Mouse (Mus musculus): ENCODE measurements around the gene Riiad1. TPM values are rescaled to one million over a fixed set of nuclear protein-coding genes. Genes with fewer than 3 reads are reported as not detected.

The Riiad1 gene
- polyA plus RNA-seq (2016; fragmentation: Nextera tagmentation; extraction: Ambion mirVana): 5.8 and 6.6 TPM in 2 replicates

DNA sequence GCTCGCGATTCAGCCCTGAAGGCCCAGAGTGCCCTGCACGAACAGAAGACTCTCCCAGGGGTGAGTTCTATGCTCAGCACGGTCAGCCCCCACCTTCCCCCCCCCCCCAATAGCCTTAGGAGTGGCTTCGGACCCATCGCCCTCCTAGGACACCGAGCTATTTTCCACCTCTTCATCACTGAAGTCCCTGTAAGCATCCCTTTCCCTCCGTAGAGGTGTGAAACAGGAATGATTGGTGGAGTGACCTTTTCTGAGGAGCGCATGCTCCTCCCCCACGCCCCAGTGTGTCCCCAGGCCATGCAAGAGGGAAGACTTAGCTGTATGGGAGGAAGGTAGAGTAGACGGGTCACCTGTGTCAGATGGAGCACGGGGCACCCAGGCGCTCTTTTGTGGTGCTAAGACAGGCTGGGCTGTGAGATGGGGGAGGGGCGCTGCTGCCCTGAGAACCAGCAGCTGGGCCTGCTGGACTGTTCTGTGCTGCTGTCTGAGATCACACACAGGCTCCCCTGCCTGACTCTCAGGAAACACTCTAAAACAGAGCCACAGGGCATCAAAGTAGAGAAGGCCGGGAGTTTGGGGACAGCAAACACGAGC, at the start of gene Riiad1:
Riiad1 (minus strand) TSS at position 51 of the 594 bp plus-strand sequence.
- 9% methylated on average over 16 of the region's 16 CpGs for WGBS
- no peak for DNase-seq (ENCODE audit: low spot score)
- H3K36me3 ChIP-seq: no peaks in the 10 kb centered on the region
- no peak within 1 kb of the TSS for H3K27ac ChIP-seq
- H3K9me3 ChIP-seq: no peaks in the 10 kb centered on the region
- peaks cover 47% of the 10 kb centered on the region for H3K27me3 ChIP-seq (ENCODE audit: insufficient read depth, poor library complexity, severe bottlenecking)
- peaks cover 63% of the 10 kb centered on the region for H3K4me1 ChIP-seq
- peak within 1 kb of the TSS; percentile 43 for H3K4me3 ChIP-seq

DNA sequence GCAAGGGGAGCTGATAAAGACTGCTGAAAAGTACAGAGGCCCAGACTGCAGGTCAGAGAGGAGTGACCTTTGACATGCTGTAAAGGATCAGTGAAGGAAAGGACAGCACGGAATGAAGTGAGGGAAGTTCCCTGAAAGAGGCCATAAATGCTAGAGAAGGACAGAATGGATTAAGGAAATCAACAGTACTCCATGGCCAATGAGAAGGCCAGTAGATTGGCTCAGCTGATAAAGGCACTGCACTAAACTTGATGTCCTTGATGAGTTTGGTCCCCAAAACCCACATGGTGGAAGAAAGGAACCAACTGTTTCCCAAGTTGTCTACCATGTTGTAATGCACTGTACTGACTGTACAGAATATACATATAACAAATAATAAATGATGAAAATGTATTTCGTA, 46.6 kb upstream of the Riiad1 start:
- H3K27ac ChIP-seq: no peak overlapping the region
- H3K4me3 ChIP-seq: no peak overlapping the region
- no peaks in the 10 kb centered on the region for H3K4me1 ChIP-seq
- no peaks in the 10 kb centered on the region for H3K9me3 ChIP-seq
- 73% methylated on average over 2 of the region's 2 CpGs for WGBS
- H3K27me3 ChIP-seq (ENCODE audit: insufficient read depth, poor library complexity, severe bottlenecking): no peaks in the 10 kb centered on the region
- H3K36me3 ChIP-seq: peaks cover 30% of the 10 kb centered on the region
- DNase-seq (ENCODE audit: low spot score): no peak

DNA sequence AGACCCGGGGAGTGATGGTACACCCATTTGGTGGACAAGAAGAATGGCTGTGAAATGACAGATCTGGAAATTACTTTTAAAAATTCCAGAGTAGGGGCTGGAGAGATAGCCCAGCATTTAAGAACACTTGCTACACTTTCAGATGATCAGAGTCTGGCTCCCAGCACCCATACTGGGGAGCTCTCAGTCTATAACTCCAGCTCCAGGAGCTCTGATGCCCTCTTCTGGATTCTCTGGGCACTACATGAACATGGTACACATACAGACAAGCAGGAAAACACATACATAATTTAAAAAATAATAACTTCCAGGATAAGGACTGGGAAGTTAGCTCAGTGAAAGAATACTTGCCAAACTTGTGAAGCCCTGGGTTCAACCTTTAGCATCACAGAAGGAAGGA, 26.5 kb upstream of the Riiad1 start:
- H3K27ac ChIP-seq: no peak overlapping the region
- no peaks in the 10 kb centered on the region for H3K27me3 ChIP-seq (ENCODE audit: insufficient read depth, poor library complexity, severe bottlenecking)
- H3K4me3 ChIP-seq: no peak overlapping the region
- DNase-seq (ENCODE audit: low spot score): no peak
- H3K36me3 ChIP-seq: peaks cover 48% of the 10 kb centered on the region
- no peaks in the 10 kb centered on the region for H3K9me3 ChIP-seq
- H3K4me1 ChIP-seq: no peaks in the 10 kb centered on the region
- 98% methylated on average over 1 of the region's 1 CpGs for WGBS

DNA sequence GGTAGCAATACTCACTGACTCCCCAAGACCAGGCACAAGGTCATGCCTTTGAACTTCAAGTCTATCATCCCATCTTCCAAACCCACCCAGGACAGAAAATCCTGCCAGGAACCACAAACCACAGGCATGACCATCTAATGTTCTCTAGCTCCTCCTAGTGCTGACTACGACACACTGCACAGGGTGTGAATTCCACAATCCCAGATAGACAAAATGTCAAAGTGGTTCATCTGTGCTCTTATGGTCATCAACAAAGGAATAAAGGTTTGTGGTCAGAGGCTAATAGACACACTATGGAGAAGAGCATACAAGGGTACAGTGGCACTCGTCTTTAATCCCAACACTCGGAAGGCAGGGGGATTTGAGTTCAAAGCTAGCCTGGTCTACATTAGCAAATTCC, 22.1 kb upstream of the Riiad1 start:
- no peak for DNase-seq (ENCODE audit: low spot score)
- 78% methylated on average over 3 of the region's 3 CpGs for WGBS
- Histone ChIP-seq H3K36me3 (peaks cover 47% of the 10 kb centered on the region), H3K4me1 (no peaks in the 10 kb centered on the region), H3K27me3 (ENCODE audit: insufficient read depth, poor library complexity, severe bottlenecking) (no peaks in the 10 kb centered on the region), H3K27ac (no peak overlapping the region), H3K9me3 (no peaks in the 10 kb centered on the region), H3K4me3 (no peak overlapping the region)

- DNase-seq (ENCODE audit: low spot score): no peak
- Histone ChIP-seq H3K4me1 (no peaks in the 10 kb centered on the region), H3K27me3 (ENCODE audit: insufficient read depth, poor library complexity, severe bottlenecking) (no peaks in the 10 kb centered on the region), H3K27ac (no peak overlapping the region), H3K4me3 (no peak overlapping the region), H3K9me3 (no peaks in the 10 kb centered on the region), H3K36me3 (peaks cover 47% of the 10 kb centered on the region)
- WGBS: 79% methylated on average over 4 of the region's 4 CpGs
Observed at GRCm38 (mm10) chr3:94497162-94497561, 17.0 kb upstream of the Riiad1 start.

GRCm38 (mm10) chr3:94487581-94487980, 7.4 kb upstream of the Riiad1 start:
- Histone ChIP-seq H3K36me3 (no peaks in the 10 kb centered on the region; the same call in 1 of the 2 replicates), H3K9me3 (no peaks in the 10 kb centered on the region), H3K27ac (no peak overlapping the region), H3K4me1 (peaks cover 32% of the 10 kb centered on the region), H3K4me3 (no peak overlapping the region), H3K27me3 (ENCODE audit: insufficient read depth, poor library complexity, severe bottlenecking) (0 out of 2 replicates have a peak, but pooled peaks cover 8% of the 10 kb centered on the region)
- WGBS: 68% methylated on average over 6 of the region's 6 CpGs
- no peak for DNase-seq (ENCODE audit: low spot score)

DNA sequence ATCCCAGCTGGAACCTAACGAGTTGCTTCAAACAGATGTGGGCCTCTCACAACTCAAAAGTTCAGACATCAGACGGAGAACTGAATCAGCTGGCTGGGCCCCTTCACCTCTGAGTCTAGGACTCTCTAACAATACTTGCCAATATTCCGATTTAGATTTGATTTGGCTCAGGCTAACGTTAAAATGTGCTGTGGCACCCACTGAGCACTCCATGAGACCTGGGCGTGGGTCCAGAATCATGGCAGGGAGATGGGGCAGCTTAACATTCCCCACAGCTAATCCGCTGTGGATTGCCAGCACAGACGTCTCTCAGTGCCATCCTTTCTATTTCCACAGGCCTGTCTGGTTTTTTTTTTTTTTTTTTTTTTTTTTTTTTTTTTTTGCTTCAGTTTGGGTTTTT, 5.8 kb upstream of the Riiad1 start:
- Histone ChIP-seq H3K27ac (no peak overlapping the region), H3K4me1 (peaks cover 40% of the 10 kb centered on the region), H3K27me3 (ENCODE audit: insufficient read depth, poor library complexity, severe bottlenecking) (peaks cover 18% of the 10 kb centered on the region), H3K9me3 (no peaks in the 10 kb centered on the region), H3K36me3 (no peaks in the 10 kb centered on the region; the same call in 1 of the 2 replicates), H3K4me3 (no peak overlapping the region)
- no peak for DNase-seq (ENCODE audit: low spot score)
- 79% methylated on average over 7 of the region's 7 CpGs for WGBS

- Histone ChIP-seq H3K4me1 (peaks cover 53% of the 10 kb centered on the region), H3K36me3 (no peaks in the 10 kb centered on the region), H3K27ac (no peak overlapping the region), H3K4me3 (no peak overlapping the region), H3K27me3 (ENCODE audit: insufficient read depth, poor library complexity, severe bottlenecking) (peaks cover 38% of the 10 kb centered on the region), H3K9me3 (no peaks in the 10 kb centered on the region)
- DNase-seq (ENCODE audit: low spot score): no peak
- 26% methylated on average over 20 of the region's 20 CpGs for WGBS
Observed at GRCm38 (mm10) chr3:94483790-94484439, 3.8 kb upstream of the Riiad1 start.

- no peak for DNase-seq (ENCODE audit: low spot score)
- whole genome bisulfite sequencing: 81% methylated on average over 17 of the region's 17 CpGs
- H3K4me1 ChIP-seq: peaks cover 60% of the 10 kb centered on the region
Observed at GRCm38 (mm10) chr3:94482764-94483385, 2.7 kb upstream of the Riiad1 start.

GRCm38 (mm10) chr3:94481429-94481828, 1.3 kb upstream of the Riiad1 start:
- Histone ChIP-seq H3K27me3 (ENCODE audit: insufficient read depth, poor library complexity, severe bottlenecking) (peaks cover 47% of the 10 kb centered on the region), H3K4me3 (no peak overlapping the region), H3K9me3 (no peaks in the 10 kb centered on the region), H3K27ac (no peak overlapping the region), H3K4me1 (peaks cover 59% of the 10 kb centered on the region), H3K36me3 (no peaks in the 10 kb centered on the region)
- no peak for DNase-seq (ENCODE audit: low spot score)
- WGBS: 49% methylated on average over 4 of the region's 4 CpGs

More at GRCm38 (mm10) chr3:94482764-94483385, 2.7 kb upstream of the Riiad1 start:
- Histone ChIP-seq H3K9me3 (no peaks in the 10 kb centered on the region), H3K27me3 (ENCODE audit: insufficient read depth, poor library complexity, severe bottlenecking) (peaks cover 47% of the 10 kb centered on the region), H3K27ac (no peak overlapping the region), H3K4me3 (no peak overlapping the region), H3K36me3 (no peaks in the 10 kb centered on the region)

DNA sequence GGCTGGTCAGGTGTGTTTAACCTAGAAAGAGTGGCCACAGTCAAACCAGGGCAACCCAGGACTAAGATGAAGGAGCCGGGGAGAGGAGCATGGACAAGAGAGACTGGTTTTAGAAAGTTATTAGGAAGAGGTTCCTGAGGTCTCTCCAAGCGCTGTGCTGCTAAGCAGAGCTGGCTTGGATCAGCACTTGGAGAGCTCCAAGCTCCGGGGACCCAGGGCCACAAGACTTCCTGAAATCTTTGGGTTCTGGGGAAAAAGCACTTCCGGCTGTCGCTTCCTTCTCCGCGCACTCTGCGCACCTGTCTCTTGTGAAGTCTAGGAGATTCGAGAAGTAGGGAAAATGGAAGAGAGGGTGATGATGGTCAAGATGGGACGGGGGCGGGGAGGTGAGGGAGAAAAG, 577 bp downstream of the Riiad1 start:
- Histone ChIP-seq H3K27ac (no peak overlapping the region), H3K9me3 (no peaks in the 10 kb centered on the region), H3K4me1 (peaks cover 56% of the 10 kb centered on the region), H3K4me3 (peak overlapping the region; percentile 43), H3K27me3 (ENCODE audit: insufficient read depth, poor library complexity, severe bottlenecking) (peaks cover 47% of the 10 kb centered on the region), H3K36me3 (no peaks in the 10 kb centered on the region)
- DNase-seq (ENCODE audit: low spot score): no peak
- 3% methylated on average over 11 of the region's 11 CpGs for WGBS

GRCm38 (mm10) chr3:94478591-94479169, 1.5 kb downstream of the Riiad1 start:
- H3K4me3 ChIP-seq: peak overlapping the region; percentile 32; the same call in 1 of the 2 replicates
- no peak for DNase-seq (ENCODE audit: low spot score)
- H3K9me3 ChIP-seq: no peaks in the 10 kb centered on the region
- no peaks in the 10 kb centered on the region for H3K36me3 ChIP-seq
- 14% methylated on average over 9 of the region's 9 CpGs for WGBS
- H3K4me1 ChIP-seq: peaks cover 56% of the 10 kb centered on the region
- H3K27me3 ChIP-seq (ENCODE audit: insufficient read depth, poor library complexity, severe bottlenecking): peaks cover 40% of the 10 kb centered on the region
- no peak overlapping the region for H3K27ac ChIP-seq

DNA sequence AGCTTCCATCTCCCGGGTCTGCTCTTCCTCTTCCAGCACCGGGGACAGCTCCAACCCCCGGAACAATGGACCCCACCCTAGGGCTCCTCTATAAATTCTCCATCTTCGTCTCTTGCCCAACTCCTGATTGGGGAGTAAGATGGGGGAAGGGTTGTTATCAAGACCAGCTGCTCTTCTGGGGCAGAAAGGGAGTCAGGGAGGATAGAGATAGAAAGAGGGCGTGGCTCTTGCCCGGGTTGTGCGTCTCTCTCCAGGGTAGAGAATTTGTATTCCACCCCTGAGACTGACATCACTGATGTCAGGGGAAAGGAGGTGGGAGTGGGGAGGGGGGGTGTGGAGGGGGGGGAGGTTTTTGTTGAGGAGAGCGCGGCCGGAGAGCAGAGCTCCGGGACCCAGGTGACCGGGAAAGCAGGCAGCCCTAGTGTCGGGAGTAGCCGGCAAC, 2.1 kb downstream of the Riiad1 start, which contains the start of gene Celf3:
Celf3 (plus strand) TSS at position 315 of the 442 bp plus-strand sequence.
- no peak within 1 kb of the TSS for H3K27ac ChIP-seq
- H3K9me3 ChIP-seq: no peaks in the 10 kb centered on the region
- H3K4me1 ChIP-seq: peaks cover 60% of the 10 kb centered on the region
- no peak for DNase-seq (ENCODE audit: low spot score)
- H3K4me3 ChIP-seq: peak within 1 kb of the TSS; percentile 32
- no peaks in the 10 kb centered on the region for H3K36me3 ChIP-seq
- WGBS: under 1% methylated on average over 14 of the region's 14 CpGs
- peaks cover 40% of the 10 kb centered on the region for H3K27me3 ChIP-seq (ENCODE audit: insufficient read depth, poor library complexity, severe bottlenecking)
